Mouse (Mus musculus) spleen, postnatal 4 days (tissue): ENCODE measurements at regions not wholly inside any gene's neighbourhood (a gene's known extent, or its start where the extent isn't known, plus 50 kb on each side); places are given as distances from the start of the nearest gene placed in this dataset.
A peak's percentile ranks its signal among the peaks of the same experiment; 100 is the strongest.

ENCODE experiments used
- DNase-seq, 2 experiments: peaks; one replicate each; pipeline ENCODE4 v3.0.0; 2022; ENCODE audit warnings: low spot score in 2 of 2

DNA sequence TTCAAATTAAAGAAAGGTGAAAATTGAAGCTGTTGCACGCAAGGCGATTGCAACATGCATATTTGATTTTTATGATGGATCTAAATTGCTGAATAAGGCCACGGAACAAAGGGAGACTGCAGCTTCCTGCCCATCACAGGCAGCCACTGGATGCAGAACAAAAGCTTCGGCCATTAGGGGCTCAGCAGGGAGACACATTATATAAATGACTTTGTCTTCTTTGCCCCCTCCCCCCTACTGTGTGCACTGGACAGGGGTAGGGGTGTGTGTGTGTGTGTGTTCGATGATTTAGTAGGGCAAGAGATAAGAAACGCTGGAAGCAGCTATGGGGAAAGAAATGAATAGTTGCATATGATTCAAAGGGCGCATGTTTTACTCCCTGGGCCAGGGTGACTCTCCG, 481.2 kb upstream of the Pmfbp1 start:
- DNase-seq, result no peak

DNA sequence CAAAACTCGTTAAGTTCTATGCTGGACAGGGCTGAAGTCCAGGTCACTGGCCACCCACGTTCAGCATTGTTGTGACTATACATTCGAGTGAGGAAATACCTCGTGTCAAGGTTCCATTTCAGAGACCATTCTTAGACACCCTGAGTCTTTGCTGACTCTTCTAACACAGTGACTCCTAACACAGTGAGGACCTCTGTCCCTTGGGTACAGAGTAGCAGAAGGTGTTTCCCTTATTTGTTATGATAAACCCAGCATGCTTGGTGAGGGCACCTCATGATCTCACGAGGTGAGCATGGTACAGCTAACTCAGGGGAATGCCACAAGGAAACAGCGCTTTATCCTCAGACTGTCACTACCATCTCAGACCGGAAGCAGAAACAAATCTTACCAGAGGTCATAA, 480.2 kb upstream of the Pmfbp1 start:
- DNase-seq, result no peak

DNA sequence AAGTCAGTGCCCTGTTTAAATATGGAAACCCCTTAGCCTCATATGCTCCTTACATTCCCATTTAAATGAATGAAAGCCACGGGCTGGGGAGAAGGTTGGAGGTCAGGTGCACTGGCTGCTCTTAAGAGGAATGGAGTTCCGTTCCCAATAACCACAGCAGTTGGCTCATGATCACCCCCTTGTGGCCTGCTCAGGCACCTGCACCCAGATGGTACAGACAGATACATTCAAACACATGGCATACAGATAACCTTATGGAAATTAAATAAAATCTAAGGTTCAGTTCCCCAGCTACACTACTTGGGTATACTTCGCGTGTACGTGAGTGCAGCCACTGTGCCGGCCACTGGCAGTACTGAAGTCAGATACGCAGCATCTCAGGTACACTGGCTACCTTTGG, 479.1 kb upstream of the Pmfbp1 start:
- DNase-seq, result peak; percentile 35 to 72

DNA sequence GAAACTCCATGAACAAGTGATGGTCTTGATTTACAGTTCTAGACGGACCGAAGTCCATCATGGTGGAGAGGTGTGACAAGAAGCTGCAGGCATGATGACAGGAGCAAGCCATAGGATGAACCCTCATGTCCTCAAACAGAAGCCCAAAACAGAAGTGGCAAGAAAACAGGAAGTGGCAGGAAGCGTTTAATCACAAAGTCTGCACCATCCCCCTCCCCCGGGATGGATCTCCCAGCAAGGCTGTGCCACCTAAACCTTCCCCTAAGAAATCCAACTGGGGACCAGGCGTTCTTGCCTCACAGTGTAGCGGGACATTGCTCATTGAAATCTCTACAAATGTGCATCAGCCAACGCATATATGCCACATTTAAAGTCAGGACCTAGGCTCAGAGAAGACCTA, 474.3 kb upstream of the Pmfbp1 start:
- DNase-seq, result no peak

DNA sequence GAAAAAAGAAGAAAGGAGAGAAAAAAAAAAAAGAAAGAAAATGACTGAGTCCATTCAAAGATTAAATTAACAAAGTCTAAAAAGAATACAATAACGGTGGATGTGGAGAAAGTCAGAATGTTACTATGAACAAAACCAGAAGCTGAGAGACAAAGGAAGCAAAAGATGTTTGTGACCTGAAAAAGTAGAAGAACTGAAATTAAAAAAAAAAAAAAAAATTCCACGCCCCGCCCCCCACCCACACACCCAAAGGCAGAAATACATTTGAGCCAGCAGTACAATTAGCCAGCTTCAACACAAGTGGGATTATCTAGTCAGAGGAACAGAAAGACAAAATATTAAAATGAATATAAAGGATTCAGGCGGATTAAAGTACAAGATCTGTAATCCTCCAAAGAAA, 473.7 kb upstream of the Pmfbp1 start:
- no peak for DNase-seq

DNA sequence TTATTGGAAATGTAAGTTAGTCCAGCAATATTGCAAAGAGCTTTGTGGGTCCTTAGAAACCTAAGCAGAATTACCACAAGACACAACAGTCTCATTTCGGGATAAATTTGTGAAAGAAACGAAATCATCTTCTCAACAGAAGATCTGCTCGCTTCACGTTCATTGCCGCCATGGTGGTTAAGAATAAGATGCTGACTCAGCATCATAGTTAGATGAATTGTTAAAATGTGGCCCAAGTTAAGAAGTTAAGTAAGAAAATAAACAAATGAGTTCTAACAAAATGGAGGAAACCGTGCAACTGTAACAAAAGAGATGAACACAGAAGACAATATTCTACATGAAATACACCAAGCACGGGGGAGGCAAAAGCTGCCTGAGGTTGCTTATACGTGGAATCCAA, 465.9 kb upstream of the Pmfbp1 start:
- DNase-seq, result no peak

DNA sequence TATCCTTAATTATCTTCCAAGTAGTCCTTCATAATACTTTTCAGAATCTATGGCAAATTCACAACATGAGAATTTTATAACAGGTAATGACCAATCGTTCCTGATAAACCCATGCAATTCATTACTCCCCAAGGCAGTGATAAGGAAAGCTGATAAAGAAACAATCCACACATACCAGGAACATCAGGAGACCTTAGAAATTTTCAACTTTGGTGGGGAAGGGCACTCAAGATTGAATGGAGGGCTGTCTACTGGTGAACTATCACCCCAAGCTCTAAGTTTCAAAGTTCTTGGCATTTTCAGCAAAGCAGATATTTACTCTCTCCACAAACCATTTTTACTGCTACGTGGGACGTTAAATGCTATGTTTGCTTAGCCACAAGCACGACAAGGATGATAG, 440.2 kb upstream of the Pmfbp1 start:
- DNase-seq, result no peak

DNA sequence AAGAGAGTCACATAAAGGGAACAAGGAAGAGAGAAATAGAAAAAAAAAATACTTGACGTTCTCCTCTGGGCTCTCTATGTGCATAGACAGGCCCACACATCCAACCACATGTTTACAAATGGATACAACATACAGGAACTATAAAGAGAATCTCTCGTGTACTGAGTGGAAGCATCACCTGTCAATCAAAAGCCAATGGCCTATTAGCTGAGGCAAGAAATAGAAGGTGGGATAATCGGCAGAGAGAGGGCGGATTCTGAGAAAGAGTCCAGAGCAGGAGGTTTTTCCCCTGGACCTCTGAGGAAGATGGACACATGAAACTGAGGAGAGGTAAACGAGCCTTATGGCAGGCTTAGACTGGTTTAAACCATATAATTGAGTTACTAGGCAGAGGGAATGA, 434.7 kb upstream of the Pmfbp1 start:
- DNase-seq, result no peak

DNA sequence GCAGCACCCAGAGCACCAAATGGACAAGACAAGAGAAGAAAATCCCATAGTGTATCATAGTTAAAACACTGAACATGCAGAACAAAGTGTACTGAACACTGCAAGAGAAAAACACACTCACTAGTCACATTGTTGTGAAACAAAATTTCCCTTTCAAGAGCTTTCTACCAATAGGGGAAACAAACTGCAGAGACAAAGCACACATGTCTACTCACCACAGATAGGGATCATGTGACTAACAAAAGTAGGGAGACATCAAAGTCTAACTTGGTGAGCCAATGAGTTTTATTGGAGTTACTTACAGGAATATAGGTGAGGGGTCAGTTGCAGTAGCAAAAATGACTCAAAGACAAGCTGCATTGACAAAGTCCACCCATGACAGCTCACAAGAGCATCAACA, 431.5 kb upstream of the Pmfbp1 start:
- DNase-seq, result no peak

DNA sequence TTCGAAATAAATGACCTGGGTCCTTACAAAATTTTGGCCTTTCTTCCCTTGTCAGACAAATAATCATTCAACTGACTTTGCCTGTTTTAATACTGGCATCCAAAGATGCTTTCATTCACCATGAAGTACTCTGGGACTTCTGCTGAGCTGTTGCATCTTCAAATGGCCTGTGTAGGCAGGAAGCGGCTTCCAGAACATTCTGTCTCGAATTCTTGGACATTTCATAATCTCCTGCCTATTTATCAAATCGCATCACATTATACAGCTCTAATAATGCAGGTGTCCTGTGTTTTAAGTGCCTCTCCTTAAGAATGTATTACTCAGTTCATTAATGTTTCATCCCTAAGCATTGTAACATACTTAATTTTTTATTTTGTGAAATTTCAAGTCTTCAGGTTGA, 420.1 kb upstream of the Pmfbp1 start:
- no peak for DNase-seq

DNA sequence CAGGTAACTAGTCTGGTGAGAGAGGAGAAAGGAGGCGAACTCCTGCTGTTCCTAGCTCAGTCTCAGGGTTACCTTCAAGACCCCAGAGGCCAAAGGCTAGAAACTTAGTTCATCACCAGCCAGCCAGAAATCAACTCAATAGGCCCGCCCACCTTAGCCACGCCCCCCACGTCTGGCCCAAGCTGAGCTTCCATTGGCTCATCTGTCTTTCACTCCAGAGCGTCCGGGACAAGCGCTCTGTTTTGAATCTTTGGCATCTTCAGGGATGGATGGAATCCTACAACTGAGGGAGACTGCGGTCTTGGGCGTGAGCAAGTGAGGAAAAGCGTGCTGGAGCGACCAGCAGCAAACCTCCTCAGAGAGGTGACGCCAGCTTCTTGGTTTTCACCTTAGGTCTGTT, 418.8 kb upstream of the Pmfbp1 start:
- DNase-seq, result no peak

DNA sequence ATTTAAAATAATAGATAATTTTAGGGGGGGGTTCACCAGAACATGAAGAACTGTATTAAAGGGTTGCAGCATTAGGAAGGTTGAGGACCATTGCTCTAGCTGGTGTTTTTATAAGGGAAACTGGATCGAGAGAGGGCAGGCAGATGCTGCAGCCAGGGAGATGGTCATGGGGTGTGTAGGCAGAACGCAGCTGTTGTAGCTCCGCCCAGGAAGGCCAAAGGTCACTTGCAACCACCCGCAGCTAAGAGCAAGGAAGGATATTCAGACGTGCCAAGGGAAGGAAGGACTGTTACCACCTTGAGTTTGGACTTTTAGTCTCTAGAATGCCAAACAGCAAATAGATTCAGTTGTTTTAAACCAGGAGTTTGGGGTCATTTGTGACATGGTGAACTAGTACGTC, 414.6 kb upstream of the Pmfbp1 start:
- no peak for DNase-seq

DNA sequence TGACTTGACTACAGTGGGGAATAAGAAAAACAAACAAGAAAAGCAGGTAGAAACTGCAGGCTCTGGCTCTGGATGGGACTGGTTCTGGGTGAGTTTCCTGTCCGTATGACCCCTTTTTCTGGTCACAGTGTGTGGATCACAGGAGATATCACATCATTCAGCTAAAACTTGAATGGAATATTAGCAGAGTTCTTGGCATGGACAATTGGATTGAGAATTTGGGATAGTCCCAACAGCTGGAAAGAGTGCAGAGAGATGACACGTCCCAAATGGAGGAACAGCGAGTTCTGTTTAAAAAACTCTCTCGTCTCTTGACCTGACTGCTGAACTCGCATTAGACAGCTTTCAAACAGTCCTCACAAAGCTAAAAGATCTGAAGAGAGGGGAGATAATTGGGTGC, 412.5 kb upstream of the Pmfbp1 start:
- DNase-seq, result no peak

DNA sequence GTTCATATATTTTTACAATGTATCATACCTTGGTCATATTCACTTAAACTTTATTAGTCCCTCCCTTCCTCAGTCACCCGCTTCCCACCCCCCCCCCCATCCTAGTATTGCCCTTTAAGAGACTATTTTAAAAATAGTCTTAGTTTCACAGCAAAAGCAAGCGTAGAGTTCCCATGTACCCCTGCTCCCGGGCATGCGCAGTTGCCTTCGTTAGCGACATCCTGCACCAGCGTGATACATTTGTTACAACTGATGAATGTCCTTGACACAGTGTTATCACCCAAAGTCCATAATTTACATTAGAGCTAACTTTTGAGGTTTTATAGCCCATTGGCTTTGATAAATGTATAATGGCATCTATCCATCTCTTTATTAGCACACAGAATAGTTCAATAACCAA, 408.7 kb upstream of the Pmfbp1 start:
- DNase-seq, result no peak

DNA sequence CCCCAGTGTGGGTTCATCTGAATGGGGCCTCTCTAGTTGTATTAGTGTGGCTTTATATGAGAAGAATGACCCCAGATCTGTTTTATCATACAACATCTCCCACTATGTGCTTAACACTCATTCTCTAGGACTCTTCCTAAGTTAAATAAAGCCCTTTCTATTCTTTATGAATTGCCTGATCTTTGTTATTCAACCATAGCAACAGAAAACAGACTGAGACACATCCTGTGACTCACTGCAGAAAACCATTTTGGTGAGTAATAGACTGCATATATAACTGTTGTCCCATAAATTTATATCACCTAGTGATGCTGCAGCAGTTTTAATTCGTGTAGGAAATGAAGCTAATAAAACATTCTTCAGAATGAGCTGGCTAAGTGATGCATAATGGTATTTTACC, 406.0 kb upstream of the Pmfbp1 start:
- DNase-seq, result no peak

DNA sequence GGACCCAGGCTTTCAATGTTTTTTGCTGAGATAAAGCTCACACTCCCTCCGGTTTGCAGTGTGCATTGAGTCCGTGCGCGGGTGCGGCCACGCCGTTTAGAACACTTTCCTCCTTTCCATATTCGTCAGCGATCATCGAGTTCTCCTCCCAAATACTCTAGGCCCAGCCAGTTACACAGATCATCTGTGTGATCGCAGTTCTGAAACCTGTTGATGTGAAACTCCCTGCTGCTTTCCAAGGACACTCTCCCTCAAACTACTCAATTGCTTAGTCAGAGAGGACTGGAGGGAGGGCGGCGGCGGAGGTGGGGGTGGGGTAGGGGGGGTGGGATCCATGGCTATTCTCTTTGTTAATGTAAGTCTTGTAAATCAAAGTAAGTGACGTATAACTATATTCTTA, 394.2 kb upstream of the Pmfbp1 start:
- no peak for DNase-seq

DNA sequence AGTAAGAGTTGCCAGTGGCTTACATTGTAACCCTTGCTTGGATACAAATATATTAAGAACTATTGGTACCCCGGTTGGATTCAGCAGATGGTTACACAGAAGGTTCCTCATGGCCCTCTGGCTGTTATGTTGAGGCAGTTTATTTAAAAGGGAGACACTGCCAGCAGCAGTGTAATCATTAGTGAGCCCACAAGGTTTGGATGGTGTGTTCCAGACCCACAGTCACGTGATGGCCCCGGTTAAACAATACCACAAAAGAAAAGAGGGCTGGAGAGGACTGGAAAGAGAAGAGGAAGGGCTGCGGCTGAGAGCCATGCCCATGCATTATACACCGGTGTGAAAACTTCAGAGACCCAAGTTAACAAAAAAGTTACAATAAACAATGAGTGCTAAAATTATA, 392.4 kb upstream of the Pmfbp1 start:
- no peak for DNase-seq

DNA sequence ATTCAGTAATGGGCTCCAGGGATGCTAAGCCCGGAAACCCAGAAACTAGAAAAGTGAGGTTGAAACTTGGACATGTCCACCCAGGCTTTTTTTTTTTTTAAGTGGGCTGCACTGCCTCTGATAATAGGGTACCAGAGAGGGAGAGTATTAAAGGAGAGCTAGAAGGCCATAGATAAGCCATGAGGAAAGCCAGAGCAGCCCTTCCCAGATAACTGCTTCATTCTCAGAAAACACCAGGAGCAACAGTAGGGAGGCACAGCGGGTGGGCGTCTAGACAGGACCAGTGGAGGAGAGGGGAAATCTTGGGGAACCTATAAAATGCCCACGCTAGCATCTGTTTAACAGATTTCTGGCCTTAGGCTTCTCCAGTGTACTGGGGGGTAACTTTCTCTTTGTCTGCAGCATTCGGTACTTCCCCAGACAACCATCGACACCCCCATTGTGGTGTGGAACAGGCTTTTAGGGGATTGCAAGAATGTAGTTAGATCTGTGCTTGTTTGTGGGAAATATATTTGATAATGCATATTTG, 389.0 kb upstream of the Pmfbp1 start:
- DNase-seq, result no peak

DNA sequence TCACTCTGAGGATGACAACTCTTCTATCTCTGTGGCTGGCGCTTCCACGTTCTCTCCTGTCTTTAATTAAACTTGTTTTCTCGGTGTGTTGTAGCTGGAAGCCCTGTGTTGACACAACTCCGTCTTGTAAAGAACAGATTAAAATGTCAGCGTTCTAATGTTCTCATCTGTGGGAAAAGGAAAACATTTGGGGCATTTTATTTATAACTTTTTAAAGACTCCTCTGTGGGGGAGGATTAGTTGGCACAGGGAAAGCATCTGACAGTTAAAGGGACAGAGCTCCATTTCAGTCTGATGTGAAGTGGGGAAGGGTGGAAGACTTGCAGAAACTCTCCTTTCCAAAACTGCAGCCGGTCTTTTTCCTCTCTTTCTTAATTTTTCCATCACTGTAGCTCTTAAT, 388.1 kb upstream of the Pmfbp1 start:
- DNase-seq, result no peak

DNA sequence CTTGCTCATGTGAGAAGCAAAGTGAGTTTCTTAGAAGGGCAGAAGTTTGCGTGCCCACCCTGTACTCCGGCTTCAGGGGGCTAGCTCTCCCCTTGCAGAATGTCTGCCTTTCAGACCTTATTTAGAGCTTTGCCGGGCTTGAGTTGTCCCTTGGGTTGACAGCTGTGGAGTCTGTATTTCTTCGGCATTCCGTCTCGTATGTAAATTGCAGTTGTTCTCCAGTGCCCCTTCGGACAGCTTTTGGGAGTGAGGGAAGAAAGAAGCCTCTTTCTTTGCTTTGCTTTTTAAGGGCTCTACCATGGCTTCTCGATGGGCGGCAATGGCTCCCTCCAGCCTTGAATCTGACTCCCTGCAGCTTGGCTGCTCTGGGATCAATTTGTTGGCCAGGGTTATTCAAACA, 386.9 kb upstream of the Pmfbp1 start:
- DNase-seq, result peak in 1 of 2 experiments; percentile 45

DNA sequence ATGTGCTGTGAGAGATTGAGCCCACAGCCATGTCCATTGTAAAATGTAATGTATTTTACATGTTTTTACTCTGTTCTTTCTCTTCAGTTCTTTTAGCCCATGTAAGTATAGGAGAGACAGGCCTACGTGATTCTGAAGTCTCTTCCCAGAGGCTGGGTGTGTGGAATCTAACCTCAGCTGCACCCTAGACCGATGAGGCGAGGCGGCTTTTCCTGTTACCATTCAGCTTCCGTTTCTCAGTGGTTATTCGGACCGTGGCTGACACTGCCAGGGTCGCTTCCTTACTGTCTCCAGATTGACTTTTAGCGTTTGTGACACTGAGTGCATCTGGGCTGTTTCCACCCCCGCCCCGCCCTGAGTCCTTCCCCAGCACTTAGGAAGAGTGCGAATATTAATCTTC, 386.1 kb upstream of the Pmfbp1 start:
- no peak for DNase-seq

DNA sequence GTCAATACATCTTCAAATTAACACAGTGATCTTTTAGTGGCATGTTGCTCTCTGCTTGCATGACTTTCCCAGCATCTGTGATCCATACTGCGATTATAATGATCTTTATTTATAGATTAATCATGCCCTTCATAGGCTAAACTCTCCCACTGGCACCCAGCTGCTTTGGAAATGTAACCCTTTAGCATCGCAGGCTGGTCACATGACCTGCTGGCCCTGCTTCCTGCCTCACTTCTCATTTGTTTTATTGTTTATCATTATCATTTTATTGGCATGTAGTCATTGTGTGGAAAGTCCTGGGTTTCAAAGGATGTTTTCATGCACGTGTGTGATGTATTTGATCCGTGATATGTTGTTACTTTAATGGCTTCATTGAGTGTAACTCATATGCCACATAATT, 384.4 kb upstream of the Pmfbp1 start:
- peak in 1 of 2 experiments; percentile 6 for DNase-seq

DNA sequence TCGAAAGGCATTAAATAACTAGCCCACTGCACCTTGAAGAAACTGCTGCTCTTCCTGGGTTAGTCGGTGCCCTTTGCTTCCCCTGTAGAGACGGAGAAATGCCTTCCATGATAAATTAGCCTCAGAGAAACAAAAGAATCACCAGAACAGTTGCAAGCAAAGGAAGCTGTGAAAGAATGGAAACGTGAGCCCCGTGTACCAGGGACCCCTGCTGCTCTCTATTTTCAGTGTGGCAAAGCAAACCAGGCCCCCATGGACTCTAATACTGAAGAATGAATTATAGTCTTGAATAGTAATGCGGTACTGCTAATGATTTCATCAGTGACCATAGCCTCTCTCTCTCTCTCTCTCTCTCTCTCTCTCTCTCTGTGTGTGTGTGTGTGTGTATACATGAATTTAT, 372.1 kb upstream of the Pmfbp1 start:
- DNase-seq, result no peak

DNA sequence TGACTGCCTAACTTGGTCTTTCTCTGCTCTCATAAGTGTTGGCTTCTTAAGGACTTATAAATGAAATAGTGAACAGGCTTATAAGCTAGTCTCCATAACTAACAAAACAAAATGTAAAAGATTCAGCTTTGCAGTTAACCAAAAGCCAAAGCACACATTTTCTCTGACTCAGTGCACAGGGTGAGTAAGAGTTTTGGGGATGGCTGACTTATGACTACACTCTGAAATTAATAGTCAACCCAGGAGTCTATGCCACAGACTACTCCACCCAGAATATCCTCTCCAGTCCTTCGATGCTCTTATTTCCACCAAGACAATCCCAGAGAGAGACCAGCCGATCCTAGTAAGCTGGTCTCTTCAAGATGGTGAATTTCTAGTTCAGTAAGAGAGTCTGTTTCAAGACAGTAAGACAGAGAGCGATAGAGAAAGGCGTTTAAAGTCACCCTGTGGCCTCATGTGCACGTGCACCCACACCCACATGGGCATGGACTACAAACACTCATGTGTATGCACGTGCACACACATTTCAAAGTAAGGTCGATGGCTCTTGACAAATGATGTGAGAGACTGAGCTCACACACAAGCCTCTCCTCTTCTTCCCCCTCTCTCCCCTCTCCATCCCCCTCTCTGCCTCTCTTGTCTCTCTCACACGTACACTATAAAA, 351.2 kb upstream of the Pmfbp1 start:
- DNase-seq, result no peak
